Mouse (Mus musculus) heart, postnatal 25 days (tissue): ENCODE measurements around the gene Epop. TPM values are rescaled to one million over a fixed set of nuclear protein-coding genes. Genes with fewer than 3 reads are reported as not detected.
A peak's percentile ranks its signal among the peaks of the same experiment; 100 is the strongest.

Experiments used
- DNase-seq: peaks from one replicate; pipeline ENCODE4 v3.0.0; 2022; ENCODE audit warnings: low spot score
- intact Hi-C: fragments of 180-260 bp; cut with DNase I; formaldehyde crosslinking; loops from one replicate; pipeline ENCODE4 v1.15.1; 2025
- total RNA-seq, 2 experiments: library from RNA; stranded (reverse); gene quantifications; 2 replicates each; pipeline ENCODE4 v1.2.3; 2021

The Epop gene
- total RNA-seq, 2 experiments from 2014 or later: 0.94 to 1.5 TPM

- intact Hi-C loops: no loop called here
- peak; percentile 61 for DNase-seq
Observed at GRCm38 (mm10) chr11:97631938-97632337, 2.4 kb upstream of the Epop start.

- no peak for DNase-seq
- intact Hi-C loops: no loop called here
Observed at GRCm38 (mm10) chr11:97631500-97631899, 2.0 kb upstream of the Epop start.

DNA sequence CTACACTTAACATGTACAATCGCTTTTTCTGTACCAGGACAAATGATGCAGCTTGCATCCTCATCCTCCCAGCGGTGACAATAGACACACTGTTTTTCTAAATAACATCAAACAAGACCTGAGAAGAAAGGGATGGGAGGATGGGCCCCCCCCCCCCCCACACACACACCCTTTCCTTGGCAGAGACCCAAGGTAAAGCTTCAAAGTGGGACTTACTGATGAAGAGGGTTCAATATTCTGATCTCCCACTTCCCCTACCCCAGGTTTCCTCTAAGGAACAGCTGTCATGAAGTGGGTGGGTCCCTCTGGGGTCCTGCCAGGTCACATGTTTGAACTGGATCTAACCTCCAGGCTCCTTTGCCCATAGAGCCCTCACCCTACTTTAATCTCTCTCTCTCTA, 1.5 kb upstream of the Epop start:
- intact Hi-C loops: no loop called here
- no peak for DNase-seq

DNA sequence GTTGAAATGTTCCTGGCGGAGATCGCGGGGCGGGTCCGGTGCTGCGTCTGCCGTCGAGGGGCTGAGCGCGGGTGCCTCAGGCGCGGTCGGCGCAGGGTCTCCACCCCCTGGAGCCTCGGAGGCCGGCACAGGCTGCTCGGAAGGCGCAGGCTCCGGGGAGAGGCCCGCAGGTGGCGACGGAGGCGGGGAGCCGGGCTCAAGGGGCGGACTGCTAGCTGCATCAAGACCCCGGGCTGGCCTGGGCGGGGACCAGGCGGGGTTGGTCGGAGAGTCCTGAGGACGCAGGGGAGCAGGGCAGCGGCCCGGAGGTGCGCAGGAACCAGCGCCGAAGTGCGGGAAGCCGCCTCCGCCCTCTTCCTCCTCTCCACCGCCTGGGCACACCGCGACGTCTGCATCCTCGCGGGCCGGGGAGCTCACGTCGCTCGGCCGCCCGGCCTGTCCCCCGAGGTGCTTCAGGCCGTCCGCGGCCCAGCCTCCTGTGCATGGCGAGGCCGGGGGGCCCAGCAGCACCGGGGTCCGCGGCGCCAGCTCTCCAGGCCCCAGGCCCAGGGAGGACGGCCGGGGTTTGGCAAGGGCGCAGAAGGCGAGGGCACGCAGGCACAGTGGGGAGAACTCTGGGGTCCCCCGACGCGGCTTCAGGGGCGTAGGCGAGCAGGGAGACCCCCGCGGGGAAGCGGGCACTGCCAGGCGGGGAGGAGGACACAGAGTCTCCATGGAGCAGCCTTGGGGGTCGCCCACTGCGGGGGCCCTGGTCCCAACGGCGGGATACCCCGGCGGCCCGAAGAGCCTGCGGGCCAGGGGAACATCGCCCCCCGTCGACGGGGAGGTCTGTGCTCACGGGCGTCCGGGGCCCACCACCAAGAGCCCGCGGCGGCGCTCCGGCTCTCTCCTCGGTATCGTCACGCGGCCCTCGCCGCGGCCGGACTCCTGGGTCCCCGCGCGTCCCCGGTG, 659 bp downstream of the Epop start:
- intact Hi-C loops: no loop called here
- no peak for DNase-seq

DNA sequence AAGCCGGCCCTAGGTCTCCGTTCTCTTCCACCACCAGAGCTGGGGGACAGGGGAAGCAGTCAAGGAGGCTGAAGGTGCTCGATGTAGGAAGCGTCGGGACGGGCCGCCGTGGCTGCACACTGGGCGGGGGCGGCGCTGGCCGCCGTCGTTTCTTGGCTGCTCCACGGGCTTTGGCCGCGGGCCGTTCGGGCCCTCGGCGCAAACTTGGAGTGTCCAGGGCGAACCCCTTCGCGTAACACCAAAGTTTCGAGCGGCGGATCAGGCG, 1.3 kb downstream of the Epop start:
- intact Hi-C loops: no loop called here
- no peak for DNase-seq

DNA sequence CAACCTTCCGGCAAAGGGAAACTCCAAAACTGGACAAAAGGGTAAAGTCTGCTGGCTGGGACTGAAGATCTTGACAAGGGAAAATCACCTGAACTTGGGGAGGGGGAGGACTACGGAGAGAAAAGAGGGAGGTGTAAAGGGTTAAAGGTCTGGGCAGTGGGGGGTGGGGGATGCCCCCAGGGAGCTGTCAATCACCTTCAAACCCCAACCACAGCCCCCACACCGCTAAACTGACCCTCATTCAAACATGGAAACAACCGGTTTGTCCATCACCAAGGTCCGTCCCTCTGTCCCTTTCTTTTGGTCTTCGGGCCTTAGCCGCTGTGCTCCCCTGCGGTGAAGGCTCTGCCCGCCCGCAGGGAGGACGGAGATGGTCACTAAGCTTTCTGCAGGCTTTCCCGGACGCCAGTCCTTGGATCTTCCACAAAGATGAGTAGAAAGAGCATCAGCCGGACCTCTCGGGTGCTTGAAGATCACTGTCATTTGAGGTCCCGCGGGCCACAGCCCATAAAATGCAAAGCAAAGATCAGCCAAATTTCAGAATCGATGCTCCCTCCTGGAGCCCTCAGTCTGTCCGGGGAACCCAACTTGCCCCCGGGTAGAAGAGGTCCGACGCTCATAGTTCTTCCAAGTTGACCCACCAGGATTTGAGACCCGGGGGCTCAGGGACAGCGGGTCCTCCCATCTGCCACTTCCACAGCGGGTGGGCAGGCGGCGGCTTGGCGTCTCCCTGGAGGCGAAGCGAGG, 1.8 kb downstream of the Epop start:
- no peak for DNase-seq
- intact Hi-C loops: no loop called here

- intact Hi-C loops: no loop called here
- DNase-seq: no peak
Observed at GRCm38 (mm10) chr11:97626850-97627249, 2.7 kb downstream of the Epop start.

DNA sequence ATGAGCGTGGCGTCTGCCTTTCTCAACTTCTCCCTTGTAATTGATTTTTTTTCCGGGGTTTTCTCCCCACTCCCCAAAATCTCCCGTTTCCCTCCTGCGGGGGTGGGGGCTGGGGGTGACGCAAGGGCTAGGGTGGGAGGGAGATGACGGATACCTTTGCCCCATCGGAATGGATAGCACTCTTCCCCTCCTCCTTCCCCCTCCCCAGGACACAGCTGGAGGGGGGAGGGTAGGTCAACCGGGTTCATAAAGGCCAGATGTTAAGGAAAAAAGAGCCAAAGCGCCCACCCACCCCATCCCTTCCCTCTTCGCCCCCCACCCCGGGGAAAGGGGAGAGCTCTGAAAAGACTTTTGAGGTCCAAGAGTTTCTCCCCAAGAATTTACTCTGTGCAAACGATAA, 3.1 kb downstream of the Epop start:
- intact Hi-C loops: no loop called here
- DNase-seq: no peak

GRCm38 (mm10) chr11:97625551-97625950, 4.0 kb downstream of the Epop start:
- intact Hi-C loops: no loop called here
- no peak for DNase-seq

DNA sequence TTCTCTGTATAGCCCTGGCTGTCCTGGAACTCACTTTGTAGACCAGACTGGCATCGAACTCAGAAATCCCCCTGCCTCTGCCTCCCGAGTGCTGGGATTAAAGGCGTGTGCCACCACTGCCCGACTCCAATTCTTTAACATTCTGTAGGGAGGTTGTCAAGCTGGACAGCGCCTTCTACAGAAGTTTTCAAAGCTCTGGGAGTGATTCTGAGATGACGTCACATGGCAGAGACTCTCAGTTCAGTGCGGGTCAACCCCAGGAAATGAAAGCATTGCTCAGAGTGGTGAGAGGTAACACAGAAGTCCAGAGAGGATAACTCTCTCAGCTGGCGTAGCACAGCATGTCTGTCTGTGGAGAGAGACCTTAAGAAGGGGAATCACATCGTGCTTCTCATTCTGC, 6.3 kb downstream of the Epop start:
- no peak for DNase-seq
- intact Hi-C loops: loop anchor here (5.0 kb wide), 2 partner anchors 46 to 216 kb away; partner anchors contain the start of gene Srcin1

DNA sequence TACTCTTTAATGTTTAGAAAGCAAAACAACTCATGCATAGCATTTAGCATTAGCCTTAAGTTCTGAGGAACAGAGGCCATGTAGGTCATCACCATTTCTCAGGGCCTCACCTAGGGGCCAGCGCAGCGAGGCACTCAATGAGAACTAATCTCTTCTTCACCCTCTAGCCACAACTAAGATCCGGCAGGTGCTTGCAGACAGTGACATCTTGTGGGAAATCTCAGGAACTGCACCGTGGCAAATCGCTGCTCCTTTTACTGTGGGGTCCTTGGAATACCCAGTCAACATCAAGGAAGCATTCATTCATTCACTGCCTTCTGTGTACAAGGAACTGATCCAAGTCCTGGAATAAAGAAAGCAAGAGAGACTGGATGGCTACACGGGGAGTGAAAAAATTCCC, 7.1 kb downstream of the Epop start:
- no peak for DNase-seq
- intact Hi-C loops: loop anchor here (1.0 to 5.0 kb wide), 4 partner anchors 45 to 215 kb away; partner anchors contain the start of gene Srcin1

- intact Hi-C loops: no loop called here
- no peak for DNase-seq
Observed at GRCm38 (mm10) chr11:97619391-97619795, 10.1 kb downstream of the Epop start.

DNA sequence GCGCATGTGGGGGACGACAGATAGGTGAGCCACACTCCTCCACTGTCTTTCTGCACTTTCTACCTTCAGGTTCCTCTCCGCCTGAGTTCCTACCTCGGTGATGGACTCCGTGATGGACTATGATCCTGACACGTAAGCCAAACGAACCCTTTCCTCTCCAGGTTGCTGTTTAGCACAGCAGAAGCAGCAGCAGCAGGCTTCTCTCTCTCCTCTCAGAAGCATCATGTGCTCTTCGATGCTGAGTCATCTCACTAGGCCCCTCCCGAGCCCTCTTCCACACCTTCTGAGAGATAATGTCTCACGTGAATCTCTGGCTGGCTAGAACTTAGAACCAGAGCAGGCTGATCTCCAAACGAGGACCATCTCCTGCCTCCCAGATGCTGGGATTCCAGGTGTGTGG, 11.1 kb downstream of the Epop start:
- no peak for DNase-seq
- intact Hi-C loops: no loop called here

DNA sequence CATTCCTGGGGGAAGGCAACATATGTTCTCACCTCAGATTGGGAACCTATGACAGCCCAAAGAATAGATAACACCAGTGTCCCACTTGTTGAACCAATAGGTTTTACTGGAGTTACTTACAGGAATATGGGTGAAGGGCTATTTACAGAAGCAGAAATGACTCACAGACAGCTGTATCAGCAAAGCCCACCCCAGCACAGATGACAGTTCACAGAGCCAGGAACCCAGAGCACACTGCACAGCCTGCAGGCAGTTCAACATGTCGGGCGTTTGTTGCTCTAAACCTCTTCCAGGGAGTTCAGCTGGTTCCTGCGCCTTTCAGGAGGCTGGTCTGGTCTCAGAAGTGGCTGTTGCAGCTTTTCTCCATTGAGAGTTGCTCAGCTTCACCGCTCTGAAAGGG, 14.2 kb downstream of the Epop start:
- intact Hi-C loops: no loop called here
- no peak for DNase-seq

- no peak for DNase-seq
- intact Hi-C loops: no loop called here
Observed at GRCm38 (mm10) chr11:97611076-97611475, 18.4 kb downstream of the Epop start.

DNA sequence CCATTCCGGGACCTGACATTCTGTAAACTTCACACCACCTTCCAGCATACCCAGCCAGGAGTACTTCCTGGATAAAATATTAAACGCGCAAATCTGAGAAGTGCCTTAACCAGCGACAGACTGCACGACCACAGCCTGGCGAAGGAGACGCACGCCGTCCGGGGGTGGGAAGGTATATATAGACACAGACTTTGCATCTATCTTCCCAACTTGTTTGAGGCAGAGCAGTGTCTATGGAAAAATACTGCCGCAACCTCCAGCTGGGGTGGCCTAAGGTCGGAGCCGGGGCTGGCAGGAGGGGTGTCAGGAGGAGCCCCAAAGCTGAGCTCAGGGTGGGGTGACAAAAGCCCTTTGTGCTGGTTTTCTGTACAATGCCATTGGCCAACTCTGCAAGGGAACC, 19.8 kb downstream of the Epop start:
- no peak for DNase-seq
- intact Hi-C loops: no loop called here

GRCm38 (mm10) chr11:97608933-97609332, 20.6 kb downstream of the Epop start:
- no peak for DNase-seq
- intact Hi-C loops: no loop called here

DNA sequence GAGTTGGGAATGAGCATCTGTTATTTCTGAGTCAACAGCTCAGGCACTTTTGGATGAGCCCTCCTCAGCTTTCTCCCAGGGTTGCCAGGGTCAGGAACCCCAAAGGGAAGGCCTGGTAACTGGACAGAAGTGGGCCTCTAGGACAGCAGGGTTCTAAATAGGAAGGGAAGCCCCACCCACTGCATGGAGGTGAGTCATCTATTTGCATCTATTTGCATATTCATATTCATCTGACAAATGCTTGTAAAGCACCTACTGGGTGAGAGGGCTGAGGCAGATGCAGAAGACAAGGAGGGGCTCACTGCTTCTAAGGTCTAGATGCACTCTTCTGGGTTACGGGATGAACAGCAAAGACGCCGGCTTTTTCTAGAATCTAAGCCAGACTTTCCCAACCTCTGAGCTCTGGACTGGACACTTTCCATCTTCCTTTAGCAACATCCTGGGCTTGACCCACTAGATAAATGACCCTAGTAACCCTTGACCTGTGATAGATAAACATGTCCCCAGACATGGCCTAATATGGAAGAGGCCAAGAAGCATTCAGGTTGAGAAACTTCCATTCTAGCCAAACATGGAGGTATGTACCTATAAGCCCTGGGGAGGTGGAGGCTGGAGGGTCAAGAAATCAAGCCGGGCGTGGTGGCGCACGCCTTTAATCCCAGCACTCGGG, 22.3 kb downstream of the Epop start:
- no peak for DNase-seq
- intact Hi-C loops: no loop called here

DNA sequence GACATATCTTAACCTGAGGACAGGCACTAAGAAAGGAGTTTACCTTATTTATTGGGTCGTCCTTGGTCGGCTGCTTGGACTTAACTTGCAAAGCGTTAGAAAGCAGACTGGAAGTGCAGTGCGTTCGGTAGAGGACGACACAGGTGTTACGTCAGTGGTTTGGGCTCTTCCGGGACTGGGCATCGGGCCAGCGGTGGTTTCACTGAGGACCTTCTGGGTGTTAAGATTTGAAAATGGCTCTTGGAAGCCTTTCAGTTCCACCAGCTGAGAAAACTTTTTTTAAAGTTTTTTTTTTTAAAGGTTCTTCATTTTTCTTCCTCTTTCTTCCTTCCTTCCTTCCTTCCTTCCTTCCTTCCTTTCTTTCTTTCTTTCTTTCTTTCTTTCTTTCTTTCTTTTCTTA, 25.6 kb downstream of the Epop start:
- intact Hi-C loops: no loop called here
- DNase-seq: no peak

- DNase-seq: no peak
- intact Hi-C loops: no loop called here
Observed at GRCm38 (mm10) chr11:97602223-97602622, 27.3 kb downstream of the Epop start.

DNA sequence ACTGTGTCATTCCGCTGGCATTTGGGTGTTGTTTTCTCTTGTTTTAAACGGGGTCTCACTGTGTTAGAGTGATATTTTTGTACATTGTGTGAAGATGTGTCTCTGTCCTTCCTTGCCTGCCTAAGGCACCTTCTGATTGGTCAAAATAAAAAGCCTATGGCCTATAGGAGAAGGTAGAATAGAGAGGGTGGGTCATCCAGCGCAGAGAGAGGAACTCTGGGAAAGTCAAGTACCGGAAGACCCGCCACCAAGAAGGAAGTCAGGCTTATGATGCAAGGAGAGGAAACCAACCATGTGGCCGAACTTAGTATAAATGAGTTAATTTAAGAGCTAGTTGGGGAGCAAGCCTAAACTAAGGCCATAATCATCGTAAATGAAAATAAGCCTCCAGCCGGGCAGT, 30.4 kb downstream of the Epop start:
- intact Hi-C loops: no loop called here
- DNase-seq: no peak
